ENCODE assay signal across 16 mouse cellular contexts in genomic region chr12:73774793-73775385, GRCm38 (mm10).
A peak's percentile ranks its signal among the peaks of the same experiment; 100 is the strongest.
DNase-seq lines count a peak whose midpoint lies in the region; ATAC-seq and TF ChIP-seq lines count a peak whose summit lies in the region.
"Had no signal": no experiment of that assay in that cellular context is flagged by ENCODE, and none has a peak within 500 bp of the region (broad histone marks: within the 10 kb centered on the region; RNA-seq: fewer than 3 reads in every experiment).

No protein-coding gene starts in this region.

- 77% methylated on average over 7 of the region's 7 CpGs for WGBS in stomach, embryonic 16.5 days
- WGBS in stomach, postnatal 0 days, result 68% methylated on average over 7 of the region's 7 CpGs
- 70% methylated on average over 7 of the region's 7 CpGs for WGBS in heart, embryonic 13.5 days

- H3K4me1 ChIP-seq in stomach, embryonic 16.5 days (ENCODE audit: control insufficient read depth, insufficient read depth, low read length), result no peaks in the 10 kb centered on the region
- H3K4me1 ChIP-seq in stomach, postnatal 0 days (replicated peaks; ENCODE audit: control insufficient read depth, insufficient read depth), result no peaks in the 10 kb centered on the region
- H3K4me1 ChIP-seq in heart, embryonic 13.5 days, result peaks cover 39% of the 10 kb centered on the region
- H3K4me1 ChIP-seq: forebrain, embryonic 12.5 days had no signal

- peak; percentile 42 for DNase-seq in gastrocnemius, adult 2 months
- DNase-seq in gastrocnemius, postnatal 4 days (ENCODE audit: low spot score in 2 of 2), result no peak
- DNase-seq in stomach, postnatal 0 days (ENCODE audit: low spot score), result no peak
- no peak for DNase-seq in urinary bladder, postnatal 4 days (ENCODE audit: low spot score in 2 of 2)
- no peak for DNase-seq in frontal cortex, postnatal 14 days (ENCODE audit: low spot score in 2 of 2)
- DNase-seq: cerebellum, adult 9-10 months; gastrocnemius, postnatal 10 days; kidney, adult 11 months; thymus, postnatal 14 days had no signal

- H3K4me3 ChIP-seq in gastrocnemius, adult 2 months, result no peak overlapping the region
- no peak overlapping the region for H3K4me3 ChIP-seq in stomach, embryonic 16.5 days (replicated peaks; ENCODE audit: low read length)
- H3K4me3 ChIP-seq in stomach, postnatal 0 days (ENCODE audit: low read depth, low read length), result no peak overlapping the region
- H3K4me3 ChIP-seq in heart, embryonic 13.5 days, result no peak overlapping the region
- H3K4me3 ChIP-seq: forebrain, embryonic 12.5 days; hindbrain, embryonic 12.5 days had no signal

- no peaks in the 10 kb centered on the region for H3K36me3 ChIP-seq in stomach, embryonic 16.5 days (ENCODE audit: control insufficient read depth, insufficient read depth, low read length)
- H3K36me3 ChIP-seq in stomach, postnatal 0 days (ENCODE audit: control insufficient read depth, insufficient read depth, low read length), result no peaks in the 10 kb centered on the region
- H3K36me3 ChIP-seq in heart, embryonic 13.5 days, result peaks cover 14% of the 10 kb centered on the region; the same call in 1 of the 2 replicates
- H3K36me3 ChIP-seq: forebrain, embryonic 12.5 days; hindbrain, embryonic 12.5 days had no signal

- H3K4me2 ChIP-seq in stomach, embryonic 16.5 days (ENCODE audit: low read depth, low read length), result no peak overlapping the region
- H3K4me2 ChIP-seq in stomach, postnatal 0 days (replicated peaks; ENCODE audit: low read depth), result no peak overlapping the region
- H3K4me2 ChIP-seq in heart, embryonic 13.5 days, result no peak overlapping the region
- H3K4me2 ChIP-seq: forebrain, embryonic 12.5 days; hindbrain, embryonic 12.5 days; liver, embryonic 11.5 days had no signal

- H3K9ac ChIP-seq in stomach, embryonic 16.5 days (ENCODE audit: low read length), result no peak overlapping the region
- H3K9ac ChIP-seq in stomach, postnatal 0 days (ENCODE audit: low read length), result no peak overlapping the region
- H3K9ac ChIP-seq in heart, embryonic 13.5 days, result no peak overlapping the region
- H3K9ac ChIP-seq: forebrain, embryonic 12.5 days; hindbrain, embryonic 12.5 days had no signal

- H3K9me3 ChIP-seq in stomach, embryonic 16.5 days (replicated peaks; ENCODE audit: control insufficient read depth, low read length), result no peaks in the 10 kb centered on the region
- H3K9me3 ChIP-seq in stomach, postnatal 0 days (ENCODE audit: control insufficient read depth, low read length), result no peaks in the 10 kb centered on the region
- H3K9me3 ChIP-seq in heart, embryonic 13.5 days, result no peaks in the 10 kb centered on the region
- H3K9me3 ChIP-seq: forebrain, embryonic 12.5 days; hindbrain, embryonic 12.5 days had no signal

- intact Hi-C loops in gastrocnemius, adult 2 months (cut with DNase I), result loop anchor here (5.0 kb wide), 1 partner anchor 48 kb away; no protein-coding TSS in a partner anchor

- H3K27me3 ChIP-seq in stomach, embryonic 16.5 days (ENCODE audit: control insufficient read depth, insufficient read depth, low read length), result no peaks in the 10 kb centered on the region
- H3K27me3 ChIP-seq in stomach, postnatal 0 days (ENCODE audit: control insufficient read depth, insufficient read depth, low read length), result no peaks in the 10 kb centered on the region
- no peaks in the 10 kb centered on the region for H3K27me3 ChIP-seq in heart, embryonic 13.5 days (replicated peaks)
- H3K27me3 ChIP-seq: forebrain, embryonic 12.5 days; hindbrain, embryonic 12.5 days; Patski had no signal

- ATAC-seq in stomach, embryonic 16.5 days (ENCODE audit: insufficient read depth, low FRiP score), result no peak
- no peak for ATAC-seq in stomach, postnatal 0 days (ENCODE audit: low FRiP score, low TSS enrichment)
- no peak for ATAC-seq in heart, embryonic 13.5 days (ENCODE audit: extremely low read depth, insufficient number of reproducible peaks, low FRiP score, low TSS enrichment)
- ATAC-seq: CD4-positive, CD25-positive, alpha-beta regulatory T cell, adult 4 months; Patski had no signal

- TF ChIP-seq EP300 in stomach, postnatal 0 days (optimal IDR thresholded peaks at IDR 0.05), result no peak

- H3K27ac ChIP-seq in gastrocnemius, adult 2 months, result peak overlapping the region; percentile 32
- H3K27ac ChIP-seq in stomach, embryonic 16.5 days (ENCODE audit: low read length), result 0 out of 2 replicates have a peak overlapping the region, but pooled peaks have one; percentile 12
- H3K27ac ChIP-seq in stomach, postnatal 0 days (replicated peaks), result no peak overlapping the region
- H3K27ac ChIP-seq in heart, embryonic 13.5 days (replicated peaks), result peak overlapping the region; percentile 56
- H3K27ac ChIP-seq: forebrain, embryonic 12.5 days; hindbrain, embryonic 12.5 days had no signal

- no peak for TF ChIP-seq CTCF in gastrocnemius, adult 2 months (IDR thresholded peaks at IDR 0.05)
- TF ChIP-seq CTCF in stomach, postnatal 0 days (IDR thresholded peaks at IDR 0.05; ENCODE audit: low read depth), result no peak
